Mouse (Mus musculus) cerebellum, adult 2 months (tissue): ENCODE data around the gene Raph1. TPM values are rescaled to one million over a fixed set of nuclear protein-coding genes. Genes with fewer than 3 reads are reported as not detected.
"Not testable (repeated sequence)": the region's sequence is repeated elsewhere in the genome, so short reads cannot be mapped to it uniquely, and the experiment has no call there.

Source experiments
- DNase-seq, 2 experiments: peaks; one replicate each; pipeline ENCODE4 v3.0.0; 2021
- H3K27ac ChIP-seq: fragments of 200-500 bp; 2 replicates; pipeline ENCODE4 v1.5.1; 2012; ENCODE audit warnings: low read length, control low read depth, inconsistent platforms; ENCODE audit not compliant: insufficient read depth
- H3K27me3 ChIP-seq: fragments of 200-500 bp; 2 replicates; pipeline ENCODE4 v1.6.1; 2012; ENCODE audit warnings: inconsistent platforms, mild to moderate bottlenecking, low read length, moderate library complexity; ENCODE audit not compliant: control insufficient read depth, insufficient read depth
- H3K4me1 ChIP-seq: fragments of 200-500 bp; 2 replicates; pipeline ENCODE4 v1.6.1; 2011; ENCODE audit warnings: low read length; ENCODE audit not compliant: control insufficient read depth, insufficient read depth
- H3K4me3 ChIP-seq: fragments of 200-500 bp; replicated peaks from 2 replicates; pipeline ENCODE3; 2011; ENCODE audit warnings: mild to moderate bottlenecking, low read depth, low read length, control low read depth; ENCODE audit not compliant: insufficient read depth
- CTCF ChIP-seq: fragments of 200-500 bp; IDR thresholded peaks from 2 replicates; pipeline ENCODE4 v1.5.1; 2011; ENCODE audit warnings: low read depth, mild to moderate bottlenecking, control low read depth, low read length, moderate library complexity, borderline replicate concordance; ENCODE audit not compliant: insufficient read depth
- POLR2A ChIP-seq: fragments of 200-500 bp; IDR thresholded peaks from 2 replicates; pipeline ENCODE4 v1.6.1; 2011; ENCODE audit warnings: low read length, control low read depth, borderline replicate concordance; ENCODE audit not compliant: insufficient read depth
- WGBS: fragments of 180-500 bp; shearing (Covaris S2); methylation state at CpG from one replicate; pipeline ENCODE4 v1.1.7; 2018; 5-methylcytosine and 5-hydroxymethylcytosine counted together
- polyA plus RNA-seq: library from polyadenylated mRNA; depleted of rRNA; stranded (reverse); fragments of >200 nt; gene quantifications from 2 replicates; pipeline ENCODE4 v1.2.3, GENCODE M21; 2012; rRNA removed

Raph1 gene
- polyA plus RNA-seq, 1 experiment: 11.1 TPM

- Histone ChIP-seq H3K27ac (no peak overlapping the region), H3K4me1 (no peaks in the 10 kb centered on the region), H3K4me3 (no peak overlapping the region), H3K27me3 (no peaks in the 10 kb centered on the region)
- no peak for DNase-seq
- WGBS: 72% methylated on average over 2 of the region's 2 CpGs
- no peak for TF ChIP-seq POLR2A
- no peak for TF ChIP-seq CTCF
Observed at GRCm38 (mm10) chr1:60469491-60469890, 97.4 kb downstream of the Raph1 start.

GRCm38 (mm10) chr1:60460623-60461022 is 106.3 kb downstream of the Raph1 start:
- TF ChIP-seq CTCF: no peak
- TF ChIP-seq POLR2A: no peak
- no peaks in the 10 kb centered on the region for H3K27me3 ChIP-seq
- 87% methylated on average over 1 of the region's 1 CpGs for WGBS

GRCm38 (mm10) chr1:60449896-60450295 is 117.0 kb downstream of the Raph1 start:
- DNase-seq: peak in 1 of 2 experiments; percentile 18
- no peak overlapping the region for H3K4me3 ChIP-seq
- WGBS: 4% methylated on average over 1 of the region's 1 CpGs
- TF ChIP-seq POLR2A: no peak
- no peak for TF ChIP-seq CTCF
- H3K27ac ChIP-seq: no peak overlapping the region
- no peaks in the 10 kb centered on the region for H3K27me3 ChIP-seq
- peaks cover 3% of the 10 kb centered on the region for H3K4me1 ChIP-seq

More at GRCm38 (mm10) chr1:60460623-60461022, 106.3 kb downstream of the Raph1 start:
- no peaks in the 10 kb centered on the region for H3K4me1 ChIP-seq
- H3K27ac ChIP-seq: no peak overlapping the region
- no peak overlapping the region for H3K4me3 ChIP-seq
- no peak for DNase-seq

- Histone ChIP-seq H3K27me3 (no peaks in the 10 kb centered on the region), H3K4me1 (peaks cover 3% of the 10 kb centered on the region), H3K27ac (no peak overlapping the region), H3K4me3 (no peak overlapping the region)
- no peak for DNase-seq
- WGBS: 88% methylated on average over 12 of the region's 12 CpGs
- TF ChIP-seq POLR2A: no peak
- no peak for TF ChIP-seq CTCF
Observed at GRCm38 (mm10) chr1:60447067-60447466, 119.8 kb downstream of the Raph1 start.

GRCm38 (mm10) chr1:60441438-60441837 is 125.5 kb downstream of the Raph1 start:
- not testable (repeated sequence) for H3K27ac ChIP-seq, H3K27me3 ChIP-seq, H3K4me3 ChIP-seq, H3K4me1 ChIP-seq, DNase-seq
- WGBS: 82% methylated on average over 5 of the region's 5 CpGs

GRCm38 (mm10) chr1:60432497-60432896 is 134.4 kb downstream of the Raph1 start:
- H3K27me3 ChIP-seq: no peaks in the 10 kb centered on the region
- no peak overlapping the region for H3K27ac ChIP-seq
- H3K4me1 ChIP-seq: peaks cover 6% of the 10 kb centered on the region
- WGBS: 0% methylated on average over 1 of the region's 1 CpGs
- no peak for TF ChIP-seq CTCF
- TF ChIP-seq POLR2A: no peak
- peak; percentile 37 to 58 for DNase-seq
- H3K4me3 ChIP-seq: no peak overlapping the region

Other genes with a start within 250 kb of the Raph1 start
- 15.9 and 17.3 TPM in 2 replicates for gene Cyp20a1, start 223.8 kb downstream of the Raph1 start, polyA plus RNA-seq
- gene Abi2, start 157.5 kb downstream of the Raph1 start, polyA plus RNA-seq: 54.8 and 56.5 TPM in 2 replicates
- gene Cd28, start 149.7 kb upstream of the Raph1 start, polyA plus RNA-seq: 0.25 TPM in 2 replicates